Mouse (Mus musculus) embryonic facial prominence, embryonic 15.5 days (tissue): ENCODE results near the gene A4gnt. TPM values are rescaled to one million over a fixed set of nuclear protein-coding genes. Genes with fewer than 3 reads are reported as not detected.
"Not testable (repeated sequence)": the region's sequence is repeated elsewhere in the genome, so short reads cannot be mapped to it uniquely, and the experiment has no call there.

Experiments
- ATAC-seq: fragments of 200-750 bp; cut with Nextera tagmentation; 2 replicates; pipeline ENCODE4 v1.8.0; 2017; ENCODE audit warnings: low read depth, moderate TSS enrichment; ENCODE audit not compliant: insufficient number of reproducible peaks, low FRiP score, low TSS enrichment
- H3K27ac ChIP-seq: fragments of 300-500 bp; sonication (generic); replicated peaks from 2 replicates; pipeline ENCODE4 v1.5.1; 2015; ENCODE audit warnings: mild to moderate bottlenecking, inconsistent platforms
- H3K27me3 ChIP-seq: fragments of 300-500 bp; sonication (generic); 2 replicates; pipeline ENCODE4 v1.6.1; 2015; ENCODE audit warnings: inconsistent platforms
- H3K36me3 ChIP-seq: fragments of 300-500 bp; sonication (generic); 2 replicates; pipeline ENCODE4 v1.6.1; 2015; ENCODE audit warnings: mild to moderate bottlenecking, inconsistent platforms
- H3K4me1 ChIP-seq: fragments of 300-500 bp; sonication (generic); 2 replicates; pipeline ENCODE4 v1.6.1; 2015; ENCODE audit warnings: inconsistent platforms
- H3K4me2 ChIP-seq: fragments of 300-500 bp; sonication (generic); replicated peaks from 2 replicates; pipeline ENCODE4 v1.6.1; 2015; ENCODE audit warnings: mild to moderate bottlenecking, inconsistent platforms
- H3K4me3 ChIP-seq: fragments of 300-500 bp; sonication (generic); replicated peaks from 2 replicates; pipeline ENCODE4 v1.5.1; 2015; ENCODE audit warnings: mild to moderate bottlenecking, inconsistent platforms
- H3K9ac ChIP-seq: fragments of 300-500 bp; sonication (generic); 2 replicates; pipeline ENCODE4 v1.6.1; 2015; ENCODE audit warnings: inconsistent platforms
- H3K9me3 ChIP-seq: fragments of 300-500 bp; sonication (generic); replicated peaks from 2 replicates; pipeline ENCODE4 v1.6.1; 2016; ENCODE audit warnings: inconsistent platforms
- WGBS: fragments of 180-500 bp; shearing (Covaris S2); methylation state at CpG from one replicate; pipeline ENCODE4 v1.1.7; 2015; 5-methylcytosine and 5-hydroxymethylcytosine counted together
- polyA plus RNA-seq: library from polyadenylated mRNA; unstranded; fragments of >200 nt; fragmentation: Nextera tagmentation; extraction: Ambion mirVana; gene quantifications from 2 replicates; pipeline ENCODE4 v1.2.1, GENCODE M21; 2015

The A4gnt gene
- not detected in 2 replicates for polyA plus RNA-seq

- Histone ChIP-seq H3K27ac (no peak within 1 kb of the TSS), H3K4me2 (no peak within 1 kb of the TSS), H3K36me3 (no peaks in the 10 kb centered on the region), H3K9me3 (no peaks in the 10 kb centered on the region), H3K4me1 (no peaks in the 10 kb centered on the region), H3K4me3 (no peak within 1 kb of the TSS), H3K27me3 (no peaks in the 10 kb centered on the region), H3K9ac (no peak within 1 kb of the TSS)
- no peak for ATAC-seq
- WGBS: 31% methylated on average over 2 of the region's 2 CpGs
These were observed at the start of gene A4gnt for GRCm38 (mm10) chr9:99612202-99612601. Gene A4gnt, plus strand, starts transcription at chr9:99612502.

GRCm38 (mm10) chr9:99563714-99564113 is 48.6 kb upstream of the A4gnt start:
- Histone ChIP-seq H3K4me1 (peaks cover 8% of the 10 kb centered on the region), H3K27ac (no peak overlapping the region), H3K4me3 (no peak overlapping the region), H3K9ac (no peak overlapping the region), H3K9me3 (no peaks in the 10 kb centered on the region), H3K4me2 (no peak overlapping the region), H3K27me3 (no peaks in the 10 kb centered on the region), H3K36me3 (no peaks in the 10 kb centered on the region)
- 21% methylated on average over 11 of the region's 11 CpGs for WGBS
- no peak for ATAC-seq

- peaks cover 8% of the 10 kb centered on the region for H3K4me1 ChIP-seq
- no peaks in the 10 kb centered on the region for H3K27me3 ChIP-seq
- H3K9ac ChIP-seq: peak overlapping the region; percentile 91
- no peaks in the 10 kb centered on the region for H3K36me3 ChIP-seq
- H3K4me3 ChIP-seq: peak overlapping the region; percentile 98
- ATAC-seq: no peak
- peak overlapping the region; percentile 96 for H3K27ac ChIP-seq
- H3K4me2 ChIP-seq: peak overlapping the region; percentile 82
- no peaks in the 10 kb centered on the region for H3K9me3 ChIP-seq
- 2% methylated on average over 15 of the region's 15 CpGs for WGBS
These were observed 44.3 kb upstream of the A4gnt start for GRCm38 (mm10) chr9:99568023-99568346.

- Histone ChIP-seq H3K4me1 (peaks cover 8% of the 10 kb centered on the region), H3K27me3 (no peaks in the 10 kb centered on the region), H3K9me3 (no peaks in the 10 kb centered on the region), H3K4me3 (peak within 1 kb of the TSS; percentile 98), H3K4me2 (peak within 1 kb of the TSS; percentile 82), H3K9ac (peak within 1 kb of the TSS; percentile 91), H3K27ac (peak within 1 kb of the TSS; percentile 96), H3K36me3 (no peaks in the 10 kb centered on the region)
- WGBS: 0% methylated on average over 70 of the region's 70 CpGs
- peak; percentile 94 for ATAC-seq
These were observed 43.8 kb upstream of the A4gnt start, which contains the start of gene Armc8 for GRCm38 (mm10) chr9:99568347-99569070. Gene Armc8, minus strand, starts transcription at chr9:99568899.

- no peaks in the 10 kb centered on the region for H3K9me3 ChIP-seq
- peak overlapping the region; percentile 98 for H3K4me3 ChIP-seq
- H3K9ac ChIP-seq: peak overlapping the region; percentile 91
- no peaks in the 10 kb centered on the region for H3K36me3 ChIP-seq
- peak overlapping the region; percentile 96 for H3K27ac ChIP-seq
- peak overlapping the region; percentile 82 for H3K4me2 ChIP-seq
- peaks cover 8% of the 10 kb centered on the region for H3K4me1 ChIP-seq
- no peaks in the 10 kb centered on the region for H3K27me3 ChIP-seq
- 0 out of 2 replicates have a peak, but pooled peaks have one; percentile 30 for ATAC-seq
- WGBS: 1% methylated on average over 9 of the region's 9 CpGs
These were observed 43.3 kb upstream of the A4gnt start for GRCm38 (mm10) chr9:99569071-99569397.

- Histone ChIP-seq H3K9me3 (no peaks in the 10 kb centered on the region), H3K27me3 (no peaks in the 10 kb centered on the region), H3K4me3 (peak within 1 kb of the TSS; percentile 94), H3K36me3 (no peaks in the 10 kb centered on the region), H3K4me2 (peak within 1 kb of the TSS; percentile 67), H3K27ac (peak within 1 kb of the TSS; percentile 80), H3K4me1 (peaks cover 9% of the 10 kb centered on the region), H3K9ac (peak within 1 kb of the TSS; percentile 92)
- WGBS: under 1% methylated on average over 57 of the region's 57 CpGs
- peak; percentile 91 for ATAC-seq
These were observed 36.4 kb upstream of the A4gnt start, which contains the start of gene Dbr1 for GRCm38 (mm10) chr9:99575677-99576480. Gene Dbr1, plus strand, starts transcription at chr9:99575799.

GRCm38 (mm10) chr9:99580655-99581054 is 31.6 kb upstream of the A4gnt start:
- peaks cover 9% of the 10 kb centered on the region for H3K4me1 ChIP-seq
- H3K9me3 ChIP-seq: no peaks in the 10 kb centered on the region
- ATAC-seq: no peak
- no peak overlapping the region for H3K27ac ChIP-seq
- H3K4me3 ChIP-seq: no peak overlapping the region
- no peaks in the 10 kb centered on the region for H3K27me3 ChIP-seq
- WGBS: 39% methylated on average over 2 of the region's 2 CpGs
- H3K9ac ChIP-seq: no peak overlapping the region
- H3K36me3 ChIP-seq: peaks cover 29% of the 10 kb centered on the region
- no peak overlapping the region for H3K4me2 ChIP-seq

GRCm38 (mm10) chr9:99587505-99588202 is 24.6 kb upstream of the A4gnt start:
- no peak overlapping the region for H3K9ac ChIP-seq
- peaks cover 16% of the 10 kb centered on the region for H3K36me3 ChIP-seq
- no peak overlapping the region for H3K27ac ChIP-seq
- no peak overlapping the region for H3K4me3 ChIP-seq
- H3K9me3 ChIP-seq: no peaks in the 10 kb centered on the region
- WGBS: 23% methylated on average over 8 of the region's 8 CpGs
- no peaks in the 10 kb centered on the region for H3K27me3 ChIP-seq
- H3K4me2 ChIP-seq: no peak overlapping the region
- no peak for ATAC-seq
- no peaks in the 10 kb centered on the region for H3K4me1 ChIP-seq

GRCm38 (mm10) chr9:99591144-99591543 is 21.2 kb upstream of the A4gnt start:
- Histone ChIP-seq H3K36me3 (no peaks in the 10 kb centered on the region), H3K9ac (no peak overlapping the region), H3K4me1 (no peaks in the 10 kb centered on the region), H3K27me3 (no peaks in the 10 kb centered on the region), H3K9me3 (no peaks in the 10 kb centered on the region), H3K4me2 (no peak overlapping the region), H3K4me3 (no peak overlapping the region), H3K27ac (no peak overlapping the region)
- ATAC-seq: no peak
- WGBS: 56% methylated on average over 8 of the region's 8 CpGs

- not testable (repeated sequence) for H3K36me3 ChIP-seq, H3K4me1 ChIP-seq, H3K9ac ChIP-seq, H3K27me3 ChIP-seq, H3K4me3 ChIP-seq, H3K4me2 ChIP-seq, H3K9me3 ChIP-seq, H3K27ac ChIP-seq, ATAC-seq
- 95% methylated on average over 6 of the region's 6 CpGs for WGBS
These were observed 13.2 kb upstream of the A4gnt start for GRCm38 (mm10) chr9:99599127-99599526.

- Histone ChIP-seq H3K4me1 (no peaks in the 10 kb centered on the region), H3K4me2 (no peak overlapping the region), H3K9me3 (no peaks in the 10 kb centered on the region), H3K27ac (no peak overlapping the region), H3K9ac (no peak overlapping the region), H3K36me3 (no peaks in the 10 kb centered on the region), H3K4me3 (no peak overlapping the region), H3K27me3 (no peaks in the 10 kb centered on the region)
- no peak for ATAC-seq
- WGBS: 43% methylated on average over 2 of the region's 2 CpGs
These were observed 8.7 kb upstream of the A4gnt start for GRCm38 (mm10) chr9:99603566-99603965.
